Mouse (Mus musculus) heart, adult 2 months (tissue): ENCODE data around the gene Reg4. TPM values are rescaled to one million over a fixed set of nuclear protein-coding genes. Genes with fewer than 3 reads are reported as not detected.

Source experiments
- DNase-seq, 2 experiments: peaks; one replicate each; pipeline ENCODE4 v3.0.0; 2021
- H3K27ac ChIP-seq: fragments of 200-600 bp; 2 replicates; pipeline ENCODE4 v1.8.1; 2022
- H3K27me3 ChIP-seq: fragments of 200-500 bp; 2 replicates; pipeline ENCODE4 v1.6.1; 2012; ENCODE audit warnings: mild to moderate bottlenecking, low read length, inconsistent platforms, mixed read lengths; ENCODE audit not compliant: control insufficient read depth, insufficient read depth
- H3K36me3 ChIP-seq: fragments of 200-500 bp; 2 replicates; pipeline ENCODE4 v1.6.1; 2012; ENCODE audit warnings: low read length, inconsistent platforms; ENCODE audit not compliant: control insufficient read depth, insufficient read depth
- H3K4me1 ChIP-seq: fragments of 200-500 bp; 2 replicates; pipeline ENCODE4 v1.6.1; 2011; ENCODE audit warnings: low read length; ENCODE audit not compliant: control insufficient read depth, insufficient read depth
- H3K4me3 ChIP-seq: fragments of 200-600 bp; 2 replicates; pipeline ENCODE4 v1.8.1; 2022
- H3K79me2 ChIP-seq: fragments of 200-500 bp; replicated peaks from 2 replicates; pipeline ENCODE4 v1.6.1; 2012; ENCODE audit warnings: mild to moderate bottlenecking, inconsistent platforms, low read length, moderate library complexity, mixed read lengths; ENCODE audit not compliant: control insufficient read depth, insufficient read depth
- H3K9ac ChIP-seq: fragments of 200-500 bp; 2 replicates; pipeline ENCODE4 v1.6.1; 2012; ENCODE audit warnings: low read depth, mild to moderate bottlenecking, control low read depth, inconsistent platforms, low read length, mixed read lengths
- CTCF ChIP-seq: fragments of 200-600 bp; IDR thresholded peaks from 2 replicates; pipeline ENCODE4 v1.8.1; 2022; ENCODE audit warnings: antibody characterized with exemption, mild to moderate bottlenecking, moderate library complexity
- EP300 ChIP-seq: fragments of 200-500 bp; IDR thresholded peaks from 2 replicates; pipeline ENCODE4 v1.6.1; 2011; ENCODE audit warnings: low read depth, low read length, control low read depth; ENCODE audit not compliant: insufficient read depth
- POLR2A ChIP-seq: fragments of 200-500 bp; IDR thresholded peaks from 2 replicates; pipeline ENCODE4 v1.6.1; 2011; ENCODE audit warnings: mild to moderate bottlenecking, low read depth, low read length, control low read depth; ENCODE audit not compliant: insufficient read depth
- WGBS: fragments of 180-500 bp; shearing (Covaris S2); methylation state at CpG from one replicate; pipeline ENCODE4 v1.1.7; 2018; 5-methylcytosine and 5-hydroxymethylcytosine counted together
- intact Hi-C: fragments of 180-260 bp; cut with DNase I; formaldehyde crosslinking; loops from one replicate; pipeline ENCODE4 v1.15.1; 2025
- polyA plus RNA-seq: library from polyadenylated mRNA; depleted of rRNA; stranded (reverse); fragments of >200 nt; gene quantifications from 2 replicates; pipeline ENCODE4 v1.2.3, GENCODE M21; 2012
- total RNA-seq, 2 experiments: library from RNA; stranded (reverse); gene quantifications; 2 replicates each; pipeline ENCODE4 v1.2.3; 2021

Reg4 gene
- total and polyA plus RNA-seq, 3 experiments, result not detected

DNA sequence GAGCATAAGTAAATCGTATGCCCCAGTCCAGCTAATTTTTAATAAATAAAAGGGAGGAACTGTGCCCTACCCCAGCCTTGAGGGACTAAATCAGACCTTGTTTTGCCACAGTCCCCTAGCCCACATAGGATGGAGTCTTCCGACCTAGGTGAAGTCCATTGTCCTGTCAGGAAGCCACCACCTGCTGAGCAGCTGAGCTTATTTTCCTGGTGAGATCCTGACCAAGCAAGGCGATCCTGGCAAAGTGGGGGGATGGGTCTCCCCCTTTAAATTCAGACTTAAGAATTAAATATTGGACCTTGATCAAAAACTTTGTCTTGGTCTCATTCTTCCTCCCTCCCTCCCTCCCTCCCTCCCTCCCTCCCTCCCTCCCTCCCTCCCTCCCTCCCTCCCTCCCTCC lies 5.7 kb upstream of the Reg4 start:
- no peak overlapping the region for H3K27ac ChIP-seq
- no peak for DNase-seq
- H3K79me2 ChIP-seq, result no peaks in the 10 kb centered on the region
- H3K9ac ChIP-seq, result no peak overlapping the region
- H3K36me3 ChIP-seq, result no peaks in the 10 kb centered on the region
- no peaks in the 10 kb centered on the region for H3K27me3 ChIP-seq
- TF ChIP-seq CTCF, result no peak
- TF ChIP-seq EP300, result no peak
- TF ChIP-seq POLR2A, result no peak
- 73% methylated on average over 3 of the region's 3 CpGs for WGBS
- no peak overlapping the region for H3K4me3 ChIP-seq
- intact Hi-C loops, result no loop called here
- H3K4me1 ChIP-seq, result no peaks in the 10 kb centered on the region

DNA sequence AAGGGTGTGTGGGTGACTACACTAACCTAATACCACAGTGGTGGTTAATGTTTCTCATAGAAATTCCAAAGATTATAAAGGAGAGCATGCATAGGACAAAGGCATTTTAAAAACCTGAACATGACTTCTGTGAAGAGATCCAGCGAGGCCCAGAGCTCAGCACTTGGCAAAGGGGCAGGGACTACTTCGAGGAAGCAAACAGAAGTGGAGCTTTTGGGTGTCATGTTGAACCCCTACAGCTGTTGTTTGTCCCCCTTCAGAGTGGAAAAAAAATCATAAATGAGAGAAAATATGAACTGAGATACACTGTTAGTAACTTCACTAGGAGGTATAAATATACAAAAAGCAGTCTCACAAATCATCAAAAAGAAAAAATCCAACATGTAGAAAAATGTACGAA lies 1.3 kb downstream of the Reg4 start:
- H3K9ac ChIP-seq, result no peak overlapping the region
- no peak overlapping the region for H3K27ac ChIP-seq
- H3K27me3 ChIP-seq, result no peaks in the 10 kb centered on the region
- 79% methylated on average over 3 of the region's 3 CpGs for WGBS
- no peaks in the 10 kb centered on the region; the same call in 1 of the 2 replicates for H3K4me1 ChIP-seq
- DNase-seq, result no peak
- no peak overlapping the region for H3K4me3 ChIP-seq
- TF ChIP-seq CTCF, result no peak
- TF ChIP-seq POLR2A, result no peak
- no peak for TF ChIP-seq EP300
- intact Hi-C loops, result loop anchor here (10.0 kb wide), 1 partner anchor 178 kb away; no protein-coding TSS in a partner anchor
- H3K79me2 ChIP-seq, result no peaks in the 10 kb centered on the region
- no peaks in the 10 kb centered on the region for H3K36me3 ChIP-seq

DNA sequence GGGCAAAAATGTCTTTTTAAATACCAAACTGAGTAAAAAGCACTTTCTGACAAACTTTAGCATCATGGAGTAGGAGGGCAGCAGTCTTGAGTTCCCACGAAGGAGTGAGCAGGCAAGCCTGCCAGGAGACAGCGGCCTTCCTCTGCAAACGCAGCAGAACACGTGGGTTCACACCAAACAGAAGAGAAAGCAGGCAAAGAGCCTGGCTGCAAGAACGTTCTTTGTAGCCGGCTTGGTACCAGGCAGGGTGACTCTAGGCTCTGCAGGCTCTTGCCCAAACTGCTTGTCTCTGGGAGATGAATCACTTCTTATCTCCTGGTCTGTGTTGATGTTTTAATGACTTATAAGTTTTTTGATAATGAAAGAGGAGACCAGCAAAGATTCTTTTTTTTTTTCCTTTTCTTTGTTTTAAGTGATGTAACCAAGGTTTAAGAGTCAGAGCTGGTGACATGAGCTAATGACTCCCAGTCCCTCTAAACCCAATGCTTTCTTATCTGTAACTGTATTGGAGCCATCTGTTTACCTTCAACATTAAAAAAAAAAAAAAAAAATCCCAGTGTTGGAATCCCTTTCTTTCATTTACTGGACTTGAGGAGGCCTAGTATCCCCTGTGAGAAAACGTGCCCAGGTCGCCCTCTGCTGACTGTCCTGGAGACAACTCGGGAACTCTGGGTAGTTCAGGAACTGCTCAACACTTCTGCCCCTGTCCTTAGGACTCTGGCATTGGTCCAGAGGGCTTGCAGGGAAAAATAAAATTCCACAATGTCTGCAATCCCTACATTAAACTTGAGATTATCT lies 2.0 kb downstream of the Reg4 start:
- 20% methylated on average over 9 of the region's 9 CpGs for WGBS
- no peaks in the 10 kb centered on the region for H3K36me3 ChIP-seq
- no peaks in the 10 kb centered on the region; the same call in 1 of the 2 replicates for H3K4me1 ChIP-seq
- DNase-seq, result peak; percentile 53 to 68
- no peak overlapping the region for H3K4me3 ChIP-seq
- intact Hi-C loops, result loop anchor here (1.0 to 10.0 kb wide), 2 partner anchors 179 to 295 kb away; no protein-coding TSS in a partner anchor
- TF ChIP-seq CTCF (peak; percentile 75), EP300 (no peak)
- no peak overlapping the region for H3K9ac ChIP-seq
- H3K27ac ChIP-seq, result no peak overlapping the region
- H3K79me2 ChIP-seq, result no peaks in the 10 kb centered on the region
- H3K27me3 ChIP-seq, result no peaks in the 10 kb centered on the region

DNA sequence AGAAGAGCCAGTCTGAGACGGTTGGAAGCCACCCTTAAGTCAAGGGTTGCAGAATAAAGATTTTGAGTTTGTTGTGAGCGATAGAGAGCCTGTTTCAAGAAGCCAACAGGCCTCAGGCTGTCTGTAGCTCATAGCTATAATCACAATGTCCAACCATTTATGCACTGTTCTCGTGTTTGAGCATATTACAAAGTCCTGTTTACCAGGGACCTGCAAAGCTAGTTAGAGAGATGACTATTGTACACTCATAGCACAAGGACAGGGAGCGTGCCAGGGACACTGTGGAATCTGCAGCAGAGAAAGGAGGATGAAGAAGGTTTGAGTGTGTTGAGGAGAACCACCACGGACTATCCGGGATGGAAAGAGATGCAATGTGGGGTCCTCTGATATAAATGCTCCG lies 3.0 kb downstream of the Reg4 start:
- H3K27ac ChIP-seq, result no peak overlapping the region

DNA sequence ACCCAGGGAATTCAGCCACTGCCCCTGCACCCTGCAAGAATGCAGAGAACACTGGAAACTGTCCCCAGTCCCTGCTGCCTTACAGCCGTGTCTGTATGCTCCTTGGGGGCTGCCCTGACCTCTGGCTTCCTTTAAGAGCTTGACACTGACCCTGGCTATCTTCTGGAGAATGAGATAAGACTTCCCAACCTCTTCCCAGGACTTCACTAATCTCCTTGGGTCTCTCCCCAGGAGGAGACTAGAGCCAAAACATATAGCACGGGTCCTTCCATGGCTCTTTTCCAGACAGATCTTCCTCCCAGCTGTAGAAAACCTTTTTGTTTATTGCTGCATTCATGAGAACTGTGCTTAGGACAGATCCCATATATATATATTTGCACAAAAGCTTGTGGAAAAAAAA lies 3.8 kb downstream of the Reg4 start:
- Histone ChIP-seq H3K79me2 (no peaks in the 10 kb centered on the region), H3K4me3 (no peak overlapping the region), H3K9ac (no peak overlapping the region), H3K4me1 (no peaks in the 10 kb centered on the region; the same call in 1 of the 2 replicates), H3K36me3 (no peaks in the 10 kb centered on the region), H3K27me3 (no peaks in the 10 kb centered on the region), H3K27ac (no peak overlapping the region)
- intact Hi-C loops, result loop anchor here (5.0 to 10.0 kb wide), 2 partner anchors 48 to 181 kb away; no protein-coding TSS in a partner anchor
- DNase-seq, result no peak
- 36% methylated on average over 2 of the region's 2 CpGs for WGBS
- TF ChIP-seq CTCF (no peak), POLR2A (no peak), EP300 (no peak)

More for the DNA sequence above, 3.0 kb downstream of the Reg4 start:
- no peak for TF ChIP-seq POLR2A
- H3K79me2 ChIP-seq, result no peaks in the 10 kb centered on the region
- WGBS, result 88% methylated on average over 7 of the region's 7 CpGs
- no peak overlapping the region for H3K9ac ChIP-seq
- intact Hi-C loops, result loop anchor here (1.0 to 10.0 kb wide), 3 partner anchors 48 to 296 kb away; no protein-coding TSS in a partner anchor
- no peak overlapping the region for H3K4me3 ChIP-seq
- no peaks in the 10 kb centered on the region for H3K27me3 ChIP-seq
- DNase-seq, result no peak
- H3K4me1 ChIP-seq, result no peaks in the 10 kb centered on the region; the same call in 1 of the 2 replicates
- no peaks in the 10 kb centered on the region for H3K36me3 ChIP-seq

DNA sequence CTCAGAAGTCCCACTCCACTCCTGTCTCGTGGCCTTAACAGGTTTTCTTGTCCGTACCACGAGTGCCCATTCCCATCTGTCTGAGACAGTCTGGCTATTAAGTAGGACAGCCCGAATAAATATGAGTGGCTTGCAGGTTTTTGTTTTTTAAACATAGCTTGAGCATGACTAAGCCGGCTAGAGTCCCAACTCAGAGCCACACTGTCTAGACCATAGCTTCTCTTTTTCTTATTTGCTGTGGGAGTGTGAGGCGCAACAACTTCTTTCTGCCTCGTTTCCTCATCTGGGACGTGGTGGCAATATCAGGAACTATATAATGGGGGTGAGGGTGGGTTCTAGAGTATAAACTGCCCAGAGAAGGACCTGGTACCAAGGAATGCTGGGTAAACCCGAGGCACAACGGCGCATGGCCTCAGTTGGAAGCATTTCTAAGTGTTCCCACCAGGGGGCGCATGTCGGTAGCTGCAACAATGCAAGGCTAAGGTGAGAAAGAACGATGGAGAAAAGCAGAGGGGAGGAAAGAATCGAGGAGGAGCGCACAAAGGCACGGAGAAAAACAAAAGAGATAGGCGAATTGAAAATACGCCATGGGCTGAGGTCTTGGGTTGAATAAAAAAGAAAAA lies 5.1 kb downstream of the Reg4 start:
- no peak overlapping the region for H3K27ac ChIP-seq
- no peaks in the 10 kb centered on the region; the same call in 1 of the 2 replicates for H3K4me1 ChIP-seq
- no peak overlapping the region for H3K4me3 ChIP-seq
- TF ChIP-seq EP300 (no peak), CTCF (peak; percentile 91)
- WGBS, result 26% methylated on average over 19 of the region's 19 CpGs
- no peaks in the 10 kb centered on the region for H3K36me3 ChIP-seq
- DNase-seq, result peak; percentile 65 to 78
- no peak overlapping the region for H3K9ac ChIP-seq
- H3K27me3 ChIP-seq, result no peaks in the 10 kb centered on the region
- intact Hi-C loops, result loop anchor here (1.0 to 10.0 kb wide), 3 partner anchors 50 to 182 kb away; no protein-coding TSS in a partner anchor
- no peaks in the 10 kb centered on the region for H3K79me2 ChIP-seq
